Mouse (Mus musculus): ENCODE results near the gene Mlph. TPM values are rescaled to one million over a fixed set of nuclear protein-coding genes. Genes with fewer than 3 reads are reported as not detected.
A peak's percentile ranks its signal among the peaks of the same experiment; 100 is the strongest.

Mlph gene
- polyA plus RNA-seq, 1 experiment from 2014 or later: 0.82 TPM

GRCm38 (mm10) chr1:90896281-90896680 is 18.6 kb upstream of the Mlph start:
- Histone ChIP-seq H3K4me2 (replicated peaks; ENCODE audit: low read depth, low read length) (no peak overlapping the region), H3K36me3 (ENCODE audit: insufficient read depth, low read length) (no peaks in the 10 kb centered on the region), H3K4me1 (ENCODE audit: insufficient read depth, low read length) (peaks cover 10% of the 10 kb centered on the region; the same call in 1 of the 2 replicates), H3K9me3 (ENCODE audit: low read length) (no peaks in the 10 kb centered on the region), H3K27ac (ENCODE audit: low read length) (peak overlapping the region; percentile 57), H3K9ac (replicated peaks; ENCODE audit: low read length) (no peak overlapping the region), H3K27me3 (ENCODE audit: insufficient read depth, low read length) (no peaks in the 10 kb centered on the region), H3K4me3 (ENCODE audit: low read length) (no peak overlapping the region)
- 87% methylated on average over 4 of the region's 4 CpGs for WGBS
- ATAC-seq (ENCODE audit: low FRiP score, low TSS enrichment): no peak

GRCm38 (mm10) chr1:90896741-90897361 is 18.0 kb upstream of the Mlph start:
- Histone ChIP-seq H3K36me3 (ENCODE audit: insufficient read depth, low read length) (no peaks in the 10 kb centered on the region), H3K4me2 (replicated peaks; ENCODE audit: low read depth, low read length) (no peak overlapping the region), H3K9me3 (ENCODE audit: low read length) (no peaks in the 10 kb centered on the region), H3K4me1 (ENCODE audit: insufficient read depth, low read length) (peaks cover 10% of the 10 kb centered on the region; the same call in 1 of the 2 replicates), H3K9ac (replicated peaks; ENCODE audit: low read length) (no peak overlapping the region), H3K27ac (ENCODE audit: low read length) (peak overlapping the region; percentile 57), H3K27me3 (ENCODE audit: insufficient read depth, low read length) (no peaks in the 10 kb centered on the region), H3K4me3 (ENCODE audit: low read length) (no peak overlapping the region)
- ATAC-seq (ENCODE audit: low FRiP score, low TSS enrichment): peak; percentile 91
- WGBS: 21% methylated on average over 14 of the region's 14 CpGs

GRCm38 (mm10) chr1:90898012-90898411 is 16.9 kb upstream of the Mlph start:
- Histone ChIP-seq H3K27me3 (ENCODE audit: insufficient read depth, low read length) (no peaks in the 10 kb centered on the region), H3K36me3 (ENCODE audit: insufficient read depth, low read length) (no peaks in the 10 kb centered on the region), H3K9me3 (ENCODE audit: low read length) (no peaks in the 10 kb centered on the region), H3K27ac (ENCODE audit: low read length) (no peak overlapping the region), H3K9ac (replicated peaks; ENCODE audit: low read length) (no peak overlapping the region), H3K4me1 (ENCODE audit: insufficient read depth, low read length) (peaks cover 13% of the 10 kb centered on the region; the same call in 1 of the 2 replicates), H3K4me3 (ENCODE audit: low read length) (no peak overlapping the region), H3K4me2 (replicated peaks; ENCODE audit: low read depth, low read length) (no peak overlapping the region)
- no peak for ATAC-seq (ENCODE audit: low FRiP score, low TSS enrichment)
- WGBS: 33% methylated on average over 1 of the region's 1 CpGs

DNA sequence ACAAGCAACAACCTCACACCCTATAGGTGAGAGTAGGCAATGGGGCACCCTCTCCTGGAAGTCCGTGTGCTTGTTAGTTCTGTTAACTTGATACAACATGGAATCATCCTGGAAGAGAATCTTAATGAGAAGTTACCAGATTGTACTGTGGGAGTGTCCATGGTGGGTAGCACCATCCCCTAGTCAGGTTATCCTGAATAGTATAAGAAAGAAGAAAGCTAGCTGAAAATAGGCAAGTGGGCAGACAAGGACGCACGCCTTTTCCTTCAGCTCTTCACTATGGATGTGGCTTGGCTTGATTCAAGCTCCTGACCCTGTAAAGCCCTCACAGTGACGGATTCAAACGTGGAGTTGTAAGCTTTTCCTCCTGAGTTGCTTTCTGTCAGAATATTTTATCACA is 15.1 kb upstream of the Mlph start:
- Histone ChIP-seq H3K9ac (replicated peaks; ENCODE audit: low read length) (no peak overlapping the region), H3K27me3 (ENCODE audit: insufficient read depth, low read length) (no peaks in the 10 kb centered on the region), H3K4me1 (ENCODE audit: insufficient read depth, low read length) (peaks cover 20% of the 10 kb centered on the region; the same call in 1 of the 2 replicates), H3K36me3 (ENCODE audit: insufficient read depth, low read length) (no peaks in the 10 kb centered on the region), H3K9me3 (ENCODE audit: low read length) (no peaks in the 10 kb centered on the region), H3K4me3 (ENCODE audit: low read length) (no peak overlapping the region), H3K4me2 (replicated peaks; ENCODE audit: low read depth, low read length) (no peak overlapping the region), H3K27ac (ENCODE audit: low read length) (no peak overlapping the region)
- 81% methylated on average over 5 of the region's 5 CpGs for WGBS
- no peak for ATAC-seq (ENCODE audit: low FRiP score, low TSS enrichment)

DNA sequence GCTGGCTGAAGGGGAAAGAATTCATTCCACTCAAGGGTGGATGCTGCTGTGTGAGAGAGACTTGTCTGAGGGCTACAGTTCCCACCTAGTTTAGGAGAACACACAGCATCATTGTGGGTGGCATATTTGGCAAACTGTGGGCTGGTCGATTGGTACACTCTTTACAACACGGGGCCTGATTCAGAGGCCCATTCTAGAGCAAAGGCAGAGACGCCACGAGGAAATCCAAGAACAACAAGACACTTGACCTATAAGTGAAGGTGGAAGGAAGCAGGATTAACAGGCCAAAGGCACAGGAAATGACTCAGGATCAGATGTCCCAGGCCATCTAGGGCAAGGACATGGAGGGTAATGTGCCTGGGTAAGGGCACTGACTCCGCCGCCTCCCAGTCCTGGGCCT is 14.5 kb upstream of the Mlph start:
- H3K9me3 ChIP-seq (ENCODE audit: low read length): no peaks in the 10 kb centered on the region
- ATAC-seq (ENCODE audit: low FRiP score, low TSS enrichment): no peak
- H3K4me2 ChIP-seq (replicated peaks; ENCODE audit: low read depth, low read length): no peak overlapping the region
- no peak overlapping the region for H3K4me3 ChIP-seq (ENCODE audit: low read length)
- H3K27me3 ChIP-seq (ENCODE audit: insufficient read depth, low read length): no peaks in the 10 kb centered on the region
- H3K27ac ChIP-seq (ENCODE audit: low read length): no peak overlapping the region
- H3K4me1 ChIP-seq (ENCODE audit: insufficient read depth, low read length): peaks cover 18% of the 10 kb centered on the region; the same call in 1 of the 2 replicates
- no peaks in the 10 kb centered on the region for H3K36me3 ChIP-seq (ENCODE audit: insufficient read depth, low read length)
- 39% methylated on average over 6 of the region's 6 CpGs for WGBS
- no peak overlapping the region for H3K9ac ChIP-seq (replicated peaks; ENCODE audit: low read length)

GRCm38 (mm10) chr1:90901246-90901645 is 13.6 kb upstream of the Mlph start:
- Histone ChIP-seq H3K36me3 (ENCODE audit: insufficient read depth, low read length) (no peaks in the 10 kb centered on the region), H3K9me3 (ENCODE audit: low read length) (no peaks in the 10 kb centered on the region), H3K4me1 (ENCODE audit: insufficient read depth, low read length) (peaks cover 12% of the 10 kb centered on the region; the same call in 1 of the 2 replicates), H3K4me3 (ENCODE audit: low read length) (no peak overlapping the region), H3K27ac (ENCODE audit: low read length) (no peak overlapping the region), H3K4me2 (replicated peaks; ENCODE audit: low read depth, low read length) (no peak overlapping the region), H3K27me3 (ENCODE audit: insufficient read depth, low read length) (no peaks in the 10 kb centered on the region), H3K9ac (replicated peaks; ENCODE audit: low read length) (no peak overlapping the region)
- 85% methylated on average over 4 of the region's 4 CpGs for WGBS
- no peak for ATAC-seq (ENCODE audit: low FRiP score, low TSS enrichment)

GRCm38 (mm10) chr1:90901681-90902208 is 13.1 kb upstream of the Mlph start:
- no peak for ATAC-seq (ENCODE audit: low FRiP score, low TSS enrichment)
- 87% methylated on average over 6 of the region's 6 CpGs for WGBS
- H3K9me3 ChIP-seq (ENCODE audit: low read length): no peaks in the 10 kb centered on the region
- H3K27me3 ChIP-seq (ENCODE audit: insufficient read depth, low read length): no peaks in the 10 kb centered on the region
- H3K4me1 ChIP-seq (ENCODE audit: insufficient read depth, low read length): 0 out of 2 replicates have a peak, but pooled peaks cover 10% of the 10 kb centered on the region
- H3K4me3 ChIP-seq (ENCODE audit: low read length): no peak overlapping the region
- H3K9ac ChIP-seq (replicated peaks; ENCODE audit: low read length): no peak overlapping the region
- H3K36me3 ChIP-seq (ENCODE audit: insufficient read depth, low read length): no peaks in the 10 kb centered on the region
- no peak overlapping the region for H3K4me2 ChIP-seq (replicated peaks; ENCODE audit: low read depth, low read length)
- no peak overlapping the region for H3K27ac ChIP-seq (ENCODE audit: low read length)

DNA sequence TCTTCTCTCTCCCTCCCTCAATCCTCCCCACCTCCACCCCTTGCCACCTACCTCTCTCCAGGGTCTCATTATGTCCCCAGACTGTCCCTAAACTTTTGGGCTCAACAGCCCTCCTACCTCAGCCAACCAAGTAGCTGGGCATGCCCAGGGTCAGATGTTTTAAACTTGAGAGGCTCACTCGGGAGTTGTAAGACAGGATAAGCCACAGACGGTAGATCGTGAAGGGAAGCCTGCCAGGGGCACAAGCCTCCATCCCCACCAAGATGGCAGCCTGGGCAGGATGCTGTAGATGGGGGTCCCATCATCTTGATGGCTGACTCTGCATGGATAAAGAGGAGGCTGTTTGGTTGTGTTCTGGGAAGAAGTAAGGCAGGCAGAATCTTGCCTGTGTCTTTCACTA is 12.1 kb upstream of the Mlph start:
- Histone ChIP-seq H3K4me2 (replicated peaks; ENCODE audit: low read depth, low read length) (no peak overlapping the region), H3K9me3 (ENCODE audit: low read length) (no peaks in the 10 kb centered on the region), H3K9ac (replicated peaks; ENCODE audit: low read length) (no peak overlapping the region), H3K4me1 (ENCODE audit: insufficient read depth, low read length) (0 out of 2 replicates have a peak, but pooled peaks cover 10% of the 10 kb centered on the region), H3K27me3 (ENCODE audit: insufficient read depth, low read length) (no peaks in the 10 kb centered on the region), H3K4me3 (ENCODE audit: low read length) (no peak overlapping the region), H3K36me3 (ENCODE audit: insufficient read depth, low read length) (no peaks in the 10 kb centered on the region), H3K27ac (ENCODE audit: low read length) (no peak overlapping the region)
- 77% methylated on average over 3 of the region's 3 CpGs for WGBS
- no peak for ATAC-seq (ENCODE audit: low FRiP score, low TSS enrichment)

GRCm38 (mm10) chr1:90903211-90903945 is 11.5 kb upstream of the Mlph start:
- no peak for ATAC-seq (ENCODE audit: low FRiP score, low TSS enrichment)
- Histone ChIP-seq H3K4me1 (ENCODE audit: insufficient read depth, low read length) (0 out of 2 replicates have a peak, but pooled peaks cover 10% of the 10 kb centered on the region), H3K36me3 (ENCODE audit: insufficient read depth, low read length) (no peaks in the 10 kb centered on the region), H3K4me3 (ENCODE audit: low read length) (no peak overlapping the region), H3K9me3 (ENCODE audit: low read length) (no peaks in the 10 kb centered on the region), H3K9ac (replicated peaks; ENCODE audit: low read length) (no peak overlapping the region), H3K27me3 (ENCODE audit: insufficient read depth, low read length) (no peaks in the 10 kb centered on the region), H3K4me2 (replicated peaks; ENCODE audit: low read depth, low read length) (no peak overlapping the region), H3K27ac (ENCODE audit: low read length) (peak overlapping the region; percentile 49; the same call in 1 of the 2 replicates)
- 53% methylated on average over 3 of the region's 3 CpGs for WGBS
